Comparison of ENCODE assay signal across 26 mouse cellular contexts in the genomic region with DNA sequence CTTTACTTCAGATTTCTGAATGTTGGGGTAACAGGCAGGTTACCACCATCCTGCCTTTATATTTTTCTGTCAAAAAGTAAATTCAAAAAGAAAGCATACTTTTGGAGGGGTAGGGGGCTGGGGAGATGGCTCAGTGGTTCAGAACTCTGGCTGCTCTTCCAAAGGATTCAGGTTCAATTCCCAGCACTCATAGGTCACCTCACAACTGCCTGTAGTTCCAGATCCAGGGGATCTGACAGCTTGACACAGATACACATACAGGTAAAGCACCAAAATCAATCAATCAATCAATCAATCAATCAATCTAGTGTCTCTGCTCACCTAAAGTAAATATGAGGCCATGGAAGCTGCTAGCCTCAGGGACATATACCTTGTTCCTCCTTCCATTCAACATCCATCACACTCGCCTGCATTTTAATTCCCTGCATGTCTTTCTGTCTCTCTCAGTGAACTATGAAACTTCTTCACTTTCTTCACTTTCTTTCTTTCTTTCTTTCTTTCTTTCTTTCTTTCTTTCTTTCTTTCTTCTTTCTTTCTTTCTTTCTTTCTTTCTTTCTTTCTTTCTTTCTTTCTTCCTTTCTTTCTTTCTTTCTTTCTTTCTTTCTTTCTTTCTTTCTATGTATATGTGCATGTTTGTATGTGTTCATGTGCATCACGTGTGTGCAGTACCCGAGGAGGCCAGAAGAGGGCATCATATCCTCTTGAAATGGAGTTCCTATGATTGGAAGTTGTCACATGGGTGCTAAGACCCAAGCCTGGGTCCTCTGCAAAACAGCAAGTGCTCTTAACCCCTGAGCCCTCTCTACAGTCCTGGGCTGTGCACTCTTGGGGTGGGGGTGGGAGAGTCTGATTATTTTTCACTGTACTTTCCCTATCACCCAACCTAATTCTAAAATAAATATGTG. TPM values are rescaled to one million over a fixed set of nuclear protein-coding genes. Genes with fewer than 3 reads are reported as not detected.
DNase-seq lines count a peak whose midpoint lies in the region; ATAC-seq and TF ChIP-seq lines count a peak whose summit lies in the region.
"Had no signal": no experiment of that assay in that cellular context is flagged by ENCODE, and none has a peak within 500 bp of the region (broad histone marks: within the 10 kb centered on the region; RNA-seq: fewer than 3 reads in every experiment).

No protein-coding gene starts in this region.

- WGBS in forebrain, postnatal 0 days: 96% methylated on average over 3 of the region's 3 CpGs
- WGBS in forebrain, embryonic 16.5 days: 98% methylated on average over 3 of the region's 3 CpGs

- no peak overlapping the region for H3K9ac ChIP-seq in forebrain, postnatal 0 days
- no peak overlapping the region for H3K9ac ChIP-seq in forebrain, embryonic 16.5 days (replicated peaks; ENCODE audit: low read depth, low read length)
- H3K9ac ChIP-seq: forebrain, embryonic 15.5 days; heart, embryonic 12.5 days; hindbrain, embryonic 13.5 days; kidney, embryonic 15.5 days; liver, embryonic 12.5 days; lung, embryonic 15.5 days had no signal

- ATAC-seq in forebrain, postnatal 0 days: no peak
- no peak for ATAC-seq in forebrain, embryonic 16.5 days
- ATAC-seq: CD4-positive, CD25-positive, alpha-beta regulatory T cell, adult 4 months; forebrain, embryonic 15.5 days; inflammation-experienced regulatory T-cells, adult 6 months; liver, embryonic 12.5 days; midbrain, embryonic 16.5 days had no signal

- no peaks in the 10 kb centered on the region for H3K9me3 ChIP-seq in forebrain, postnatal 0 days (ENCODE audit: low read length)
- no peaks in the 10 kb centered on the region for H3K9me3 ChIP-seq in forebrain, embryonic 16.5 days (ENCODE audit: control insufficient read depth, low read length)
- H3K9me3 ChIP-seq: forebrain, embryonic 15.5 days; kidney, embryonic 15.5 days; lung, embryonic 15.5 days had no signal

- no peak for DNase-seq in forebrain, postnatal 0 days
- no peak for DNase-seq in layer of hippocampus, adult 2 months (ENCODE audit: low spot score in 2 of 2)
- DNase-seq in layer of hippocampus, postnatal 25 days (ENCODE audit: extremely low spot score in 1 of 2, low spot score in 1 of 2): no peak
- peak; percentile 95 for DNase-seq in 3T3-L1 (ENCODE audit: low read depth, low spot score)
- DNase-seq in ZHBTc4 (ENCODE audit: low read depth, low spot score): peak; percentile 71
- no peak for DNase-seq in cerebellum, adult 11 months
- no peak for DNase-seq in right cerebral cortex, adult 2 months (ENCODE audit: low spot score in 2 of 2)
- DNase-seq: adrenal gland, postnatal 36 days; cerebellum, adult 11-12 months; cerebellum, postnatal 10 days; gastrocnemius, postnatal 14 days; heart, adult 18-20 months; thymus, postnatal 14 days had no signal

- no peak overlapping the region for H3K4me3 ChIP-seq in forebrain, postnatal 0 days (ENCODE audit: low read depth, low read length)
- no peak overlapping the region for H3K4me3 ChIP-seq in forebrain, embryonic 16.5 days (replicated peaks; ENCODE audit: low read length)
- no peak overlapping the region for H3K4me3 ChIP-seq in layer of hippocampus, adult 2 months
- H3K4me3 ChIP-seq: embryonic facial prominence, embryonic 10.5 days; forebrain, embryonic 15.5 days; heart, embryonic 12.5 days; hindbrain, embryonic 13.5 days; kidney, embryonic 15.5 days; liver, embryonic 12.5 days; lung, embryonic 15.5 days had no signal

- H3K27me3 ChIP-seq in forebrain, postnatal 0 days (ENCODE audit: insufficient read depth, low read length): no peaks in the 10 kb centered on the region; the same call in 1 of the 2 replicates
- no peaks in the 10 kb centered on the region for H3K27me3 ChIP-seq in forebrain, embryonic 16.5 days (replicated peaks; ENCODE audit: control insufficient read depth, insufficient read depth, low read length)
- H3K27me3 ChIP-seq: forebrain, embryonic 15.5 days; heart, embryonic 12.5 days; kidney, embryonic 15.5 days; liver, embryonic 12.5 days had no signal

- H3K36me3 ChIP-seq in forebrain, postnatal 0 days (ENCODE audit: insufficient read depth): no peaks in the 10 kb centered on the region
- no peaks in the 10 kb centered on the region for H3K36me3 ChIP-seq in forebrain, embryonic 16.5 days (ENCODE audit: control insufficient read depth, insufficient read depth)
- H3K36me3 ChIP-seq: embryonic facial prominence, embryonic 10.5 days; forebrain, embryonic 15.5 days; G1E; heart, embryonic 12.5 days; hindbrain, embryonic 13.5 days; kidney, embryonic 15.5 days; liver, embryonic 12.5 days; lung, embryonic 15.5 days had no signal

- 0 out of 2 replicates have a peak, but pooled peaks have one; percentile 12 for TF ChIP-seq CTCF in forebrain, postnatal 0 days (IDR thresholded peaks at IDR 0.05; ENCODE audit: low read depth)
- peak; percentile 39 for TF ChIP-seq CTCF in layer of hippocampus, adult 2 months (conservative IDR thresholded peaks at IDR 0.05)

- no peaks in the 10 kb centered on the region for H3K4me1 ChIP-seq in forebrain, postnatal 0 days (ENCODE audit: insufficient read depth)
- peaks cover 13% of the 10 kb centered on the region for H3K4me1 ChIP-seq in forebrain, embryonic 16.5 days (replicated peaks; ENCODE audit: control insufficient read depth, insufficient read depth, low read length)
- H3K4me1 ChIP-seq: heart, embryonic 12.5 days had no signal

- no peak overlapping the region for H3K4me2 ChIP-seq in forebrain, postnatal 0 days (ENCODE audit: low read depth)
- H3K4me2 ChIP-seq in forebrain, embryonic 16.5 days (ENCODE audit: low read length): no peak overlapping the region
- H3K4me2 ChIP-seq: forebrain, embryonic 15.5 days; heart, embryonic 12.5 days; hindbrain, embryonic 13.5 days; kidney, embryonic 15.5 days; liver, embryonic 12.5 days; lung, embryonic 15.5 days had no signal

- H3K27ac ChIP-seq in forebrain, postnatal 0 days (ENCODE audit: low read depth, low read length): no peak overlapping the region
- no peak overlapping the region for H3K27ac ChIP-seq in forebrain, embryonic 16.5 days (ENCODE audit: low read length)
- no peak overlapping the region for H3K27ac ChIP-seq in layer of hippocampus, adult 2 months
- H3K27ac ChIP-seq: embryonic facial prominence, embryonic 10.5 days; forebrain, embryonic 15.5 days; hindbrain, embryonic 13.5 days; kidney, embryonic 15.5 days; liver, embryonic 12.5 days; lung, embryonic 15.5 days; macrophage had no signal

RNA-seq across cellular contexts. Expression of a gene that starts 59.6 kb away (rescaled TPM):
- 135 and 155 TPM in 2 replicates for total RNA-seq in forebrain, postnatal 0 days (2014; rRNA removed)
- 70.1 and 88.9 TPM in 2 replicates for polyA plus RNA-seq in forebrain, postnatal 0 days (2015; fragmentation: Nextera tagmentation; extraction: Ambion mirVana)
- polyA plus RNA-seq in forebrain, embryonic 16.5 days (2015; fragmentation: Nextera tagmentation; extraction: Ambion mirVana): 203 and 225 TPM in 2 replicates
- 100 to 1,000 TPM; 111 to 116 TPM for total RNA-seq in layer of hippocampus, adult 2 months (2021)
- total RNA-seq in layer of hippocampus, postnatal 25 days (2021): 100 to 1,000 TPM; 103 to 115 TPM

Comparison
In these comparisons a context has a peak if more than half of its experiments do, and no peak if none do; other contexts are left out.
1. DNase-seq: peak in 3T3-L1 (single experiment) and ZHBTc4 (single experiment); none in forebrain, postnatal 0 days (single experiment), layer of hippocampus, adult 2 months (0 of 2), layer of hippocampus, postnatal 25 days (0 of 2), cerebellum, adult 11 months (single experiment) and right cerebral cortex, adult 2 months (0 of 2).